Mouse (Mus musculus): ENCODE results near the gene Casd1.

The Casd1 gene

DNA sequence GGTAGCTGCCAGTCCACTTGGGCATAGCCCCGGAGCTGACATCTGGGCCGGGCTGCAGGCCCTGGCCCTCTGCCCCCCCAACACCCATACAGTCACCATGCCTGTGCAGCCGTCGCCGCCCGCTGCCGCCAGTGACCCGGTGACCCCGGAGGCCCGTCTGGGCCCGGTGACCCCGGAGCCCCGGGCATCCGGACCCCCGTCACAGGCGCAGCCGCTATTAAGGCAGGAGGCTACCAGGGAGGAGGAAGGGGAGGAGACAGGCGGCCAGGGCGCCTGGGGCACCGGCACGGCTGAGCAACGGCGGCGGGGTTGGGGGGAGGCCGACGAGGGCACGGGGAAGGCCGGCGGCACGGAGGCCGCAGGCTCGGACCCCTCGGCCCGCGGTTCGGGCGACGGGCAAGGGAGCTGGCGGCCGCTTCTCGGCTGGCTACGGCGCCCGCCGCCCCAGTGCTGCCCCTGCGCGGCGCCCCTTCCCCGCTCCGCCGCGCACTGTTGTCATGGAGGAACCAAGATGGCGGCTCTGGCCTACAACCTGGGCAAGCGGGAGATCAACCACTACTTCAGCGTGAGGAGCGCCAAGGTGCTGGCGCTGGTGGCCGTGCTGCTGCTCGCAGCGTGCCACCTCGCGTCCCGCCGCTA lies at the start of gene Casd1:
Gene Casd1, plus strand, starts transcription at position 182 of the 639 bp plus-strand sequence.
- peak; percentile 43 for DNase-seq (ENCODE audit: low read depth, low spot score)

DNA sequence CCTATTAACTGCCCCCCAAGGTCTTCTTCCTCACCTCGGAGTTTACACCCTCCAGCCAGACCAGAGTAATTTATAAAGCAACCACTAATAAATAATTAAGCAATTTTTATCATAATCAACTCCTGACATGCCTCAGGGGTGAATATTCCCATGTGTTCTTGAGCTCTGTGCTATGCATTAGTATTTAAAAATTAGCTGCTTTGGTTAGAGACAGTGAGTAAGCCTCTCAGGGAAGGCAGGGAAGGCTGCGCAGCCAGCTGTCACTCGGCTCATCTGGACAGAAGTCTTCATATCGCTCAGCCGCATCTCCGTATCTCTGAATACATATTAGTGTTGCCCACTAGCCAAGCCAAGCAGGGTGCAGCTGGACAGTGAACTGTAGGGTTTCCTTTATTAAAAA lies 45.3 kb upstream of the Casd1 start:
- DNase-seq (ENCODE audit: low read depth, low spot score): no peak

DNA sequence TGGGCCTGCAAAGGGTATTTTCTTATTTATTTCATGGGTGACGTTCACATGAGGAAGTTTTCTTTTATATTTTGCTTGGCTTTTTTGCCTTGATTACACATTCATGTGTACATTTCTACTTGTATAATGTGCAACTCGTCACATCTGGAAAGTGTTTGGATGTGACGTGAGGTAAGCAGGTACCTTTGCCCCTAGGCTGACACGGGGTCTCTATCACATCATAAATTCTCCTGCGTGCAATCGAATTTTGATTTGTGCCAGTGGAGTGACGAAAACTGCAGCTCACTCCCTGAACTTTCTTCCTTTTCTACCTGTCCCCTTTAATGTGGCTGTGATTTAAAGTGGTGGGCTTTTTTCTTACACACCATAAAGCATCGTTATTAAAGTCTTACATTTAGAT lies 43.6 kb upstream of the Casd1 start:
- DNase-seq (ENCODE audit: low read depth, low spot score): no peak

DNA sequence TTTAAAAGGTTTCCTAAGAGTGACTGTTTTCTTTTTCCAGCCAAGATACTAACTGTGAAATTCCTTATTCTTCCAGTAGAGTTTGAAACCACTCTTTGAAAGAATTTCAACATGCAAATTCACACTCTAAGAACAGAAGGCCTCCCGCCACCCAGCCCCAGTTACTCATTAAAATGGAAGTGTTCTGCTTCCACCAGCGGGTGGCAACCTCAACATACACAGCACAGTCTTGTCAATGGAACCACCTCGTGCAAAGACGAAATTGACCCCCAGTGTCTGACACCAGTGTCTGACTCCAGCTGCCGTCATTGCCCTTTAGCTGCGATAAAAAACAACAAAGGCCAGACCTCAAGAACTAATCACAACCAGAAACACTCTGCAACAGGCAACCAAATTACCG lies 43.0 kb upstream of the Casd1 start:
- no peak for DNase-seq (ENCODE audit: low read depth, low spot score)

- no peak for DNase-seq (ENCODE audit: low read depth, low spot score)
Observed at GRCm38 (mm10) chr6:4561156-4561555, 39.5 kb upstream of the Casd1 start.

- DNase-seq (ENCODE audit: low read depth, low spot score): no peak
Observed at GRCm38 (mm10) chr6:4561621-4562020, 39.0 kb upstream of the Casd1 start.

DNA sequence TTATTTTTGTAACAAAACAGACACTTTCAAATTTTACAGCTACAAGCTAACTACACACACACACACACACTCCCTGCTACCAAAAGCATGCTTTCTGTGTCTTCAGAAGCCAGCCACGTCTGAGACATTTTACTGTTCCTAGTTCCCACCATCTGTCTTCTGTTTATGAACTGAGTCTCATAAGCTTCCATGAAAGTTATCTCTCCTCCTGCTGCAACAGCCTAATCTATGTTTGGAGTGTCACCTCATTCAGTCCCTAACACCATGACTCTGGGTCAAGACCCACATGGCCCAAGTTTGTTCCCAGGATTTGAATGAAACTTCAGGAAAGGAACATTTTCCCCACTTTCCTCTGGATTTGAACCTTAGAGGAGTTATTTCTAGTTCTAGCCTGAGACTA lies 38.2 kb upstream of the Casd1 start:
- DNase-seq (ENCODE audit: low read depth, low spot score): no peak

- DNase-seq (ENCODE audit: low read depth, low spot score): no peak
Observed at GRCm38 (mm10) chr6:4563477-4563876, 37.2 kb upstream of the Casd1 start.

GRCm38 (mm10) chr6:4570412-4570811 lies 30.2 kb upstream of the Casd1 start:
- no peak for DNase-seq (ENCODE audit: low read depth, low spot score)

- DNase-seq (ENCODE audit: low read depth, low spot score): no peak
Observed at GRCm38 (mm10) chr6:4577756-4578155, 22.9 kb upstream of the Casd1 start.

DNA sequence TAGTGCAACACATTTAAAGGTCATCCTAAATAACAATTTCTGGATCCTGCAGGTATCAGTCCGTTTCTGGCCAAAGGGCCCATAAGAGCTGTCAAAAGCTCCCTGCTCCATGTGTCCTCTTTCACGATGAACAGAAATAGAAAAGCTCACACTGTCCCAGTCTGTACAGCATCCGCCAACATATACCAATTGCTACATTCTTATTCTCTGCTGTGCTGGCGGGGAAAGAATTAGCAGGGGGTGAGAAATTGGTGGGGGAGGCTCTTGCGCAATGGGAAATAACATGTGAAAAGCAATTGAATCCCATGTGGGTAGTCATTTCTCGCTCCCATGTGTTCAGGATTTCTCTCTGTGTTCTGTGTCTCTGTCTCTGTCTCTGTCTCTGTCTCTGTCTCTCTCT lies 22.3 kb upstream of the Casd1 start:
- no peak for DNase-seq (ENCODE audit: low read depth, low spot score)

- no peak for DNase-seq (ENCODE audit: low read depth, low spot score)
Observed at GRCm38 (mm10) chr6:4579620-4580019, 21.0 kb upstream of the Casd1 start.

DNA sequence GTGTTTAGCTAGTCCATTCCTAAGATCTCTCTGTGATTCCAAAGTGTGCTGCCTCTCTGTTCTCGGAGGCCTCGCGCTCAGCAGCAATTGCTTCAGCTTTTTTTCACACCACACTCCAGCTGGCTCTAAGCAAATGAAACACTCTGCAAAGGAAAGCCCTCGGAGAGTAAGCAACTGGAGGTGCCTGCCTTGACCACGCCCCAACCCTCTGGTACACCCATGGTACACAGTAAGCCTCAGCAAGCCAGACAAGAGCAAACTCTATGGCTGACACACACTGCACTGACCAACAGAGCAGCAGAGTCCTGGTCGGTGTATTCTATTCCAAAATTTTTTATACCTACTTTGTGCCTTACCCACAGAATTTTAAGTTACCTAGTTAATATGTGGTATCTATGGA lies 17.2 kb upstream of the Casd1 start:
- no peak for DNase-seq (ENCODE audit: low read depth, low spot score)

DNA sequence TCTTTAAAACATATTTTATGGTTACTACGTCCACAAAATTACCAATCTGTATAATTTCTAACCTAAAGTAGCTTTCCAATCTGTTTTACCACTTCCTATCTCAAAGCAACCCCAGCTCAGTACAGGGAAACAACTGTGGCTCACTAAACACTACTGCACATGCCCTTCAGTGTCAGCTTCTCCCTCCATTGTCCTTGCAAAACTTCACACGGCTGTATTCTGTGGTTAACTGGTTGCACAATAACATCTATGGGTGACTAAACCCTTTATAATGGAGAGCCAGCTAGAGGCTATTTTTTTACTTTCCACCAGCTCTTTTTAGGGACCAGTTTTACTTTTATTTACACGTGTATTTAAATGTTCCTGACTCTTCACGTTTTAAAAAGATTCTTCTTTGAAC lies 12.7 kb upstream of the Casd1 start:
- DNase-seq (ENCODE audit: low read depth, low spot score): no peak

DNA sequence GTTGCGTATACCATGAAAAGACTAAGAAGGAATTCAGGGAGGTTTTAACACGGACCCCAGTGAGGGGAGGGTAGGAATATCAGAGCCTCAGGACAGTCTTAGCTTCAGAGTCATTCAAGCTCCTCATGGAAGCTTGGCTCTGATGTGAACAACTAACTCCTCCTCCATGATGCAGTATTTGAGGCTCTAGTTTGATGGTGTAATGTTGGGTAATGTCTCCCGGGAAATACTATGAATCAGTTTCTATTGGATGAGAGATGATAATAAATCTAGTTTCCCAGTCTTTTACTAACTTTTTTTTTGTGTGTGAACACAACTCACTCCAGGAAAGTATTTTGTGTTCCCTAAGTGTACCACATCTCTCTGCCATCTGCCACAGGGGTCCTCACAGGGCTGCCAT lies 11.9 kb upstream of the Casd1 start:
- DNase-seq (ENCODE audit: low read depth, low spot score): no peak

- DNase-seq (ENCODE audit: low read depth, low spot score): no peak
Observed at GRCm38 (mm10) chr6:4590089-4590488, 10.6 kb upstream of the Casd1 start.

DNA sequence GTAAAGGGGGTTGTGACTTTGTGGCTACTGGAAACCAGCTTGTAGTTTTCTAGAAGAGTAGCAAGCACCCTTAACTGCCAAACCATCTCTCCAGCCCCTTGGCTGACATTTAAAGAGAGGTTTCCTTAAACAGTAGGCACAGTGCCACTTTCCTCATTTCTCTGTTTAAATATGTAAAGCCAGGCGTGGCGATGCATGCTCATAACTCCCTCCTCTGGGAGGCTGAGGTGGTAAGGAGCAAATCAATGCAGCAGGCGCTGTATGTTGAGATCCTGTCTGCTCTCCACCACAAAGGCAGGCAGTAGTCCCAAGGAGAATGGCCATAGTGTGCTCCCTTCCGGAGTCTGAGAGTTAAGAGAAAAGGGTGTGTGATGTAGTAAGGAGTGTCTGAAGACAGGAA lies 2.9 kb upstream of the Casd1 start:
- no peak for DNase-seq (ENCODE audit: low read depth, low spot score)

DNA sequence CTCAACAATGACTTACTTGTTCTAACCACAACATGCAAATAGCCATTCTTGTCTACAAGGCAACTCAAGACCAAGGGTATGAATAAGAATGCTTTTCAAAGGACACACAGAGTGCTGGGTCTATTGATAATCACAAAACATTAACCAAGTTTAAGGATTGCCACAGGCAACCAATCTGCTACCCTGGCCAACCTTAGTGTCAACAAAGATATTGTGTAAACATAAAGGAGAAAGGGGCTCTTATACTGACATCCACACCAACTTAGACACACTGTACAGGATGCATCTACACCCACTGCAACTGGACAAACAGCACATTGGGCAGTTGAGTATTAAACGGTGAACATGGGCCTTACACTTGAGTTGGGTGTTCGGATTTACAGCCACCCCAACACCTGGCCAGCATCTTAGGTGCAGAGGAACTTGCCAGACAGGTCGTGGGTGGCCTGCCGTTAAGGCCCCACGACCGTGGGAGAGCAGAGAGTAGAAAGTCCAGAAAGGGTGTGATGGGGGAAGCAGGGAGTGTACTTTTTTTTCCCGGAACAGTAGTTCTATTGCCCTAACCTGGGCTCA lies 468 bp upstream of the Casd1 start:
- DNase-seq (ENCODE audit: low read depth, low spot score): no peak

DNA sequence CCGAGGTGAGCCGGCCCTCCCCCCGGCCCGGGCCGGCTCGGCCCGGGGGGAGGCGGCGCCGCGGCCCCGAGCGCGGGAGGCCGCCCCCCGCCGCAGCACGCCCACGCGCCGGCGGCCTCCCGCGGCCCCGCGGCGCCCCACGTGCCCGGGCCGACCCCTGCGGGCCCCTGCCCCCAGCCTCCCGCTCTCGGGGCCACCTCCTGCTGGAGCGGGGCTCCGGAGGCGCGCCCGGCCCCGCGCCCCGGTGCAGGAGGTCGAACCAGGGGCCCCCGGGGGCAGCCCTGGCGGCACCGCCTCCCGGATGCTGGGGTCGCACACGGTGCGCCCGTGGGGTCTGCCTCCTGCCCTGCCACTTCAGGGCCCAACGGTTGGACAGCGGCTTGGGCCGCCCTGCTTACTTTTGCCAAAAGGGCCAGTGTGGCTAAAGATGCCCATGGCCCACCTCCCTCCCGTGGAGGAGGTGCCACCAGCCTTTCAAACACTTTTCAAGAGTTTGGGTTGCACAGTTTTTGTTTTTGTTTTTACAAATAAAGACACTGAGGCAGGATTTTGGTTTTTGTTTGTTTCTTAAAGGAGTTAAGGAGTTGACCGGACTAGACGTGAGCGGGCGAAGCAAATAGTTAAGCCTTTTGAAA lies 775 bp downstream of the Casd1 start:
- no peak for DNase-seq (ENCODE audit: low read depth, low spot score)

- no peak for DNase-seq (ENCODE audit: low read depth, low spot score)
Observed at GRCm38 (mm10) chr6:4602012-4602411, 1.4 kb downstream of the Casd1 start.

DNA sequence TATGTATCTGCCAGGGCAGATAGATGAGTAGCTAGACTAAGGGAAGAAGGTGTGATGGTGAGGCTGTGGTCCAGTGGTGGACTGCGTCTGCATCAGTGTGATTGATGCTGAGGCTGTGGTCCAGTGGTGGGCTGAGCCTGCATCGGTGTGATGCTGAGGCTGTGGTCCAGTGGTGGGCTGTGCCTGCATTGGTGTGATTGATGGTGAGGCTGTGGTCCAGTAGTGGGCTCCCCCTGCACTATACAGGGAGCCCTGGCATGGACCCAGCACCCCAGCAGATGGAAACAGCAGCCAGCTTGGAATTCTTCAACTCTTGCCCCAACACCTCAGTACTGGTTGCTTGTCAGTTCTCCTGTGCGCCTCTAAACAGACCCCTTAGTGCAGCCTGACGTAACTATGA lies 5.8 kb downstream of the Casd1 start:
- no peak for DNase-seq (ENCODE audit: low read depth, low spot score)

DNA sequence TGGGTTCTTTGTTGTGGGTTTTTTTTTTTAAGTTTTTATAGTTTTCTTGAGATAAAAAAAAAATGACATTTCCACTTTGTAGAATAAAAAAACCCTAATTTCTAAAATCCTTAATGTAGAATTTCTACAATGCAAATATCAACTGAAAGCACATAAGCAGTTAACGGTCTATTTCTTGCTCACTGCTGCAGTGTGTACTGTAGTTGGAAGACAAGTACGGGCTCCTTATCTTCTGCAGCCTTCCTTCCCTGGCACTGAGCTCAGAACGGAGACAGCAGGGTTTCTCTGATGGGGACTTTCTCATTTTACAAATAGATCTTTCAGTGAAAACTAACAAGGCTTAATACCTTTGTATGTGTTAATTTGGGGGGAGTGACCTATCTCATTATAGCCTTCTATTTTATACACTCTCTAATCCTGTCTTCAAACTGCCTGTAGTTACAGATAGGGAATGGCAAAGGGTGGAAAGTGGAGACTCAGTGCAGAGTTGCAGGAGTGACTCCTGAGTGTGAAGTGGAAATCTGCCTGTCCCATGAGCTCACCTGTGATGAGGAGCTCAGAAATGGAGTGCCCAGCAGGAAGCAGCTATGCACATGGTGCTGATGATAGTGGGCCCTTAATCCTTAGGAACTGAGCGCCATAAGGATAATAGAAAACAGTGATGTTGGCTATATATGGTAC lies 9.7 kb downstream of the Casd1 start:
- no peak for DNase-seq (ENCODE audit: low read depth, low spot score)

DNA sequence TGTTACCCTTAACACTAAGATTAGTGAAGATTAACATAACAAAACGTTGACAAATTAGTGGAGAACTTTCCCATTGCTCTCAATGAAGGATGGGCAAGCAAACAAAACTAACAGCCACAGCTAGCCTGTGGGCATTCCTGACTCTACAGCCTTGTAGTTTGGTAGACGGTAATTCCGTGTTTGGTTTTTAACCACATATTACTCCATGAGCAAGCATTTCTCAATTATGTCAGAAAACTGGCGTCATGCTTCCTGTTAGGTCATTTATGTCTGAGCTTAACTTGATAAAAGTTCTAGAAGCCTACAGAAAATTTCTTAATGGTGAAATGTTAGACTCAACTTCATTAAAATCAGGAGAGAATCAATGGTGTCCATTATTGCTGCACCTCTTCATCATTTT lies 11.2 kb downstream of the Casd1 start:
- DNase-seq (ENCODE audit: low read depth, low spot score): no peak
